Mouse (Mus musculus): ENCODE data around the gene Acly.
A peak's percentile ranks its signal among the peaks of the same experiment; 100 is the strongest.

Acly gene

DNA sequence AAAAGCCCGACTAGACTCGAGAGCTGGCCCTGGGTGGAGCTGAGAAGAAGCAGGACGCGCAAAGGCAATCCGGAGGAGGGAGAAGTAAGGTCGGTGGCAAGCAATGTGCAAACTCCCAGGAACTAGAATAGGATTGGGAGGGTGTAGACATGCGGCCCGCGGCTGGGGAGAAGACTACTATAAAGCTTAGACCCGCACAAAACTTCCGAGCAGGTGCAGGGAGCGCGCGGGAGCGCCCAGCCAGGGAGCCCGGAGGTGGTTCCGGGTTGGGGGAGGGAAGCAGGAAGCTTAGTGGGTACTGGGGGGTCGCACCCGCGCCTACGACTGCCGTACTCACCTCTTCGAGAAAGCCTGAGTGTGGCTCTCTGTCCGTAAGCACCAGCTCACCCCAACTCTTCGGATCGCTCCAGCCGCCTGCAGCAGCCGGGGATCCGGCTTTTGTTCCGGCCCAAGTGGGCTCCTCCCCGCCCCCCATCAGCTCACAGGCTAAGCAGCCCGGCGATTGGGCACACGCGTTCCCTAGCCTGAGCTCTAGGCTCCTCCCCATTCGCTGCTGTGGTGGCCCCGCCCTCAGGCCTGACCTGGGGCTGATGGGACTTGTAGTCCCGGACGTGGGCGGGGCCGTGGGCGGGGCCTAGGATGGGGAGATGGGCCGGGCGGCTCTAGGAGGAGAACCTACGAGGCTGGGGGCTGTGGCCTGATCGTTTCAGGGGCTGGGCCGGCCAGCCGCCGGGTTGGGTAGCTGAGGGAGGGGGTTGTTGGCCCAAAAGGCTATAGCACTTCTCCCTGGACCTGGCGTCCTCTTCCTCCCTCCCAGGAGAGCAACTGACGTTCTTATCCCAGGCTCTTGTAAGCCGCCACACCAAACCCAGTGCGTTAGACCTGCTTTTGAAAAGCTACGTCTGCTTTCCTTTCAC lies at the start of gene Acly:
Gene Acly, minus strand, starts transcription at position 543 of the 917 bp plus-strand sequence.
- peak; percentile 95 to 99 for DNase-seq

DNA sequence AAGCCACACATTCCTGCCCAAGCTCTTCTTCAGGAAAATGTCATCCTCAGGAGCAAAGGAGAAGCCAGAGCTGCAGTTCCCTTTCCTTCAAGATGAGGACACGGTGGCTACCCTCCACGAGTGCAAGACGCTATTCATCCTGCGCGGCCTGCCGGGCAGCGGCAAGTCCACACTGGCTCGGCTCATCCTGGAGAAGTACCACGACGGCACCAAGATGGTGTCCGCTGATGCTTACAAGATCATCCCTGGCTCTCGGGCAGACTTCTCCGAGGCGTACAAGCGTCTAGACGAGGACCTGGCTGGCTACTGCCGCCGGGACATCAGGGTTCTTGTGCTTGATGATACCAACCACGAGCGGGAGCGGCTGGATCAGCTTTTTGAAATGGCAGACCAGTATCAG lies 48.5 kb upstream of the Acly start:
- no peak for DNase-seq

DNA sequence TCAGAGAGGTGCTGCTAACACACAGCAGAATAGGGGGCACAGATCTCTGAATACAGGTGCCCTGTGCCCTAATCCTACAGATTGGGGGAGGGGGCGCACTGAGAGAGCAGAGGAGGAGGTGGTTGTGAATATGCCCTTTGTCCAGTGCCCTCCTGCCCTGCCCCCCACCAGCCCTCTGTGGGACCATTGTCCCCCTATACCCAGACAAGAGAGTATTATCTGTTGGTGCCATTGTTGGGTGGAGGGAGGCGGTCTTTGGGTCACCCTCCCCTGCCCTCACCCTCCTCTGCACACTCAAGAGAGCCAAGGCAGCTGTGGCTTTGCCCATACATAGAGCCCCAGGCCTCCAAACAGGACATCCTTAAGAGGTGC lies 47.7 kb upstream of the Acly start:
- DNase-seq, result no peak

DNA sequence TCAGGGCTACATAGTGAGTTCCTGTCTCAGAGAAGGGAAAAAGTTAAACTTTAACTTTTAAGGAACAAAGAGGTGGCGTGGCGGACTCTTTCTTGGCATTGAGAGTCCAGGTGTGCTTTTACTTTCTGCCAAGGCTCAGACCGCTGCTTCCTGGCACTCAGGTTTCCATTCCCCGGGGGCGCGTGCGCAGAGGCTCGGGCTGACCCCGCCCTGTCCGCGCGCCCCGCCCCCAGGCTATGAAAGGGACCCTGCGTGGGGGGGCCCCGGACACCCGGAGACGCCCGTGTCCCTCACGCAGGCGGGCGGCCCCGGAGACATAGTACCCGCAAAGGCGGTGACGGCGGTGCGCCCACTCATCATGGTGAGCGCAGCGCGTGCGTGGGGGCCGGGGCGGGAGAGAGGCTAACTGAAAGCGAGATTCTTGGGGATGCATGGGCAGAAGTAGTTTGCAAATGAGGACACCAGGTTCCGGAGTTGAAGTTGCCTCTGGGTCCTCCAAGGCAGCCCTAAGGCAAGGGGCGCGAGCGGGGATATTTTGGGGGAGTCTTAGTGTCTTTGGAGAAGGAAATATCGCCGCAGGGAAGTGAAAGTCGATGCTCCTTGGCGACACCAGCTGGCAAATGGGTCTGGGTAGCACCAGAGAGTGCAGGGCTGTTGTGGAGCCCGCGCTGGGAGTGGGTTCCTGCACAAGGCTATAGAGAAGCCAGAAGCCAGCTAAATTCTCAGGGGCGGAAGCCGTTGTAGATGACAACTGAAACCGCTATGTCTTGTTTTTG lies 47.1 kb upstream of the Acly start, which contains the start of gene Cnp:
Gene Cnp, plus strand, starts transcription at position 197 of the 776 bp plus-strand sequence.
- DNase-seq, result peak; percentile 46 to 65

DNA sequence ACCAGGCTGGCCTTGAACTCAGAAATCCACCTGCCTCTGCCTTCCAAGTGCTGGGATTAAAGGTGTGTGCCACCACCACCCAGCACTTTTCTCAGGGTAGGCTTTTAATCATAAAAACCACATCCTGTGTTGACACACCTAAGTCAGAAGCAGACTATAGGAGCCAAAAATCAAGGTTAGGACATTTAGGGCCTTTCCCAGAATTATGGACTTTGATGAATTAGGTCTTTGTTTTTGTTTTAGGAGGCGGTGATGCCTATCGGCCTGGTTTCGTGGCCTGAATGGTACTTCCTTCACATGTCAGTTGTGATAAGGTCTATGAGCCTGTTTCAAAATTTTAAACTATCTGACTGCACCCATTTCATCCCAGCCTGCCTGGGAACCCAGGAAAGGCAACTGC lies 46.4 kb upstream of the Acly start:
- no peak for DNase-seq

DNA sequence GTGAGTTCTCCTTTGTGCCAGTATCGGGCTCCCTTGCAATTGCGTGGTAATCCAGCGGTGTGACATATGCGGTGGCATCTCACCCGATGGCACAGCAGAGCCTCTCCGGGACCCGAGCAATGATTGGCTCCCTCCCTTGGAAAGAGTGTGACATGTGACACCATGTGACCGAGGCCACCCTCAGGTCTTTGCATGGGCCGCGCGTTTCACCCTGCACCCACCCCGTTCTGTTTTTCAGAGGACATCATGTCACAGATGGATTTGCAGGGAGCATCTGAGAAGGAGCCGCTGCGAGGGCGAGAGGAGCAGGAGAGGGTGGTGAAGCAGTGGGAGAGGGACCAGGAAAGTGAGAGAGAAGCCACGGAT lies 43.4 kb upstream of the Acly start:
- DNase-seq, result peak; percentile 31 to 34

DNA sequence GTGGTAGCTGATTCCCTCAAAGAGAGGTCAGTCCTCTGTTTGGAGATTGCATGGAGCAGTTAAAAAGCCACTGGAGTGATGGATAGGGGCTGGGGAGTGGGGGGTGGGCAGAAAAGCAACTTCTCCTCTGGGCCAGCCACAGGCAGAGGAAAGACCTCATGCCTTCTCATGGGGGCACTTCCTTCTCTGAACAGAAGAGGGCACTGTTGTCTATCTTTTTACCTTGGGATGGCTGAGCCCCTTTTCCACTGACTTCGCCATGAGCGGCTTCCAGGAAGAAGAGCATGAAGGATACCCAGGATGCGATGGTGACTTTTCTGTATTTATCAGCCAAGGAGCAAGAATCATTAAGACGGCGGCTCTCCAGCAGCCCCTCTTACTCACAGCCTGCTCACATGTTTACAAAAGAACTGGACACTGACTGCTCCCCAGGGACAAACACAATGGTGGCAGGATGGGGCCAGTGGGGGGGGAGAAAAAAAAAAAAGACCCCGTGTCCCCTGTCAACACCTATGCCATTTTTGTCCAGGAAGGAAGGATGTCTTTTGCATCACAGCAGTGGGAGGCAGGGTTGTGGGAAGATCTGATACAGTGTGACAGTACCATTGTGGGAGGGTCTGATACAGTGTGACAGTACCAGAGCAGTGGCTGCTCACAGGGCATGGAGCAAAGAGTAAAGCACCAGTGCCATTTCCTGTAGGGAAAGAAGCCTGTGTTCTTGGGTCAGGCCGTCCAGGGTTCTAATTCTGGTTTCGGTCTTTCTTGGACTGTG lies 42.8 kb upstream of the Acly start:
- peak; percentile 67 to 85 for DNase-seq

DNA sequence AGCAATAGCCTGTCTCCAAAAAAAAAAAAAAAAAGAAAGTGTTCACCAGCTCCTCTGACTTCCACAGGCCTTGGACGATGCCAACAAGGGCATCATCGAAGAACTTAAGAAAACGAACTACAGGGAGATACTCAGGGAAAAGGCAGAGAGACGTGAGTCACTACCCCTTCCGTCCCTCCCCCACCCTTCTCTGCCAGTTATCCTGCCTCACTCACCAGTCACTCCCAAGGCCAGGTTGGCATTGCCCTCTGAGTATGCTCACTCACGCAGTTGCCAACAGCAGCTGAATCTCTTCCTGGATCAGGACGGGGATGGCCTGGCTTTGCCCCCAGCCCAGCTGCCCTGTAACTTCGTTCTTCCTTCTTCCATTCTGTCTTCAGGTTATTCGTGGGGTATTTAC lies 42.0 kb upstream of the Acly start:
- DNase-seq, result no peak

DNA sequence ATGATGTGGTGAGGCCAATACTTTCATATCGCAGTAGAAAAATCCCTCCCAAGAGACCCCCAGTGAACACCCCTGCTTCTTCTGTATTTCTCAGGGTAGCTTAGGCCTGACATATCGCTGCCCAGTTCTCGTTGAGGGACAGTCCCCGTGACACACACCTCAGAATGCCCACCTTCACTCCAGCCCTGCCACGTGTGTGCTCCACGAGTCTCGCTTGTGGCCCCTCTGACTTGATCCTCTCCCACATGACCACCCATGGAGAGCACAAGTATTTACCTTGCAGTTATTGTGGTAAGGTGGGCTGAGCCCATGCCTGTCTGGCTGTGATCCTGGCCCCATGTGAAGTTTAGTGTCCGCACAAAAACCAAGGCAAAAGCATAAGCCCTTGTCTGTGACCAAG lies 40.9 kb upstream of the Acly start:
- no peak for DNase-seq

DNA sequence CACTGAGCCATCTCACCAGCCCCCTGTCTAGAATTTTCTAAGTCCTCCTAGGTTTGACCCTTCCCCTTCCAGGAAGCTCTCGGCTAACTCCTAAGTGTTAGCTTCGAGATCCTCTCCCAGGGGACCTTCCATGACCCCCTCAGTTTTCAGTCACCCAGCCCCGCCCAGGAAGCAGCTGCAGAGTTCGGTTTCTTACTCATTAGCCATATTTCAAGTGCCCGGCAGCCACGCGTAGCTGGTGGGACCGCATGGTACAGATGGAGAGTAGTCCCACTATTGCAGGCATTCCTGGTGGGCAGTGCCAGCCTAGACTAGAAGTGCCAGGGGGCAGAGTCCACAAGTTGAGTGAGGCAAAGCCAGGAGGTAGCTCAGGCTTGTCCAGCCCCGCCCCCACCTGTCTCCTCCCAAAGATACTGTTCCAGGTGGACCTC lies 40.0 kb upstream of the Acly start:
- DNase-seq, result no peak

DNA sequence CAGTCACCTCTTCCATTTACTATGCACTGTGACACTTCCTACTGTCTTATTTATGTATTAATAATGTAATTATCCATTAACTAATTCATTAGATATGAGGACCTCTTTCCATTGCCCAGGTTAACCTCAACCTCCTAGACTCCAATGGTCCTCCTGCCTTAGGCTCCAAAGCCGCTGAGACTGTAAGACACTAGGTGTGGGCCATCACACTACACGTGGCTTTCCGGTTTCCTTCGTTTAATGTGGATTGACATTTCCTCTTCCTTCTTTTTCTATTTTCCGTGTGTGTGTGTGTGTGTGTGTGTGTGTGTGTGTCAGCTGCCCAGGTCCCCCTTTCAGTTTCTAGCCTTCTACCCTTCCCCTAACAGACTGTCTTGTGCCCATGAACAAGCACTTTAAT lies 39.4 kb upstream of the Acly start:
- DNase-seq, result no peak

DNA sequence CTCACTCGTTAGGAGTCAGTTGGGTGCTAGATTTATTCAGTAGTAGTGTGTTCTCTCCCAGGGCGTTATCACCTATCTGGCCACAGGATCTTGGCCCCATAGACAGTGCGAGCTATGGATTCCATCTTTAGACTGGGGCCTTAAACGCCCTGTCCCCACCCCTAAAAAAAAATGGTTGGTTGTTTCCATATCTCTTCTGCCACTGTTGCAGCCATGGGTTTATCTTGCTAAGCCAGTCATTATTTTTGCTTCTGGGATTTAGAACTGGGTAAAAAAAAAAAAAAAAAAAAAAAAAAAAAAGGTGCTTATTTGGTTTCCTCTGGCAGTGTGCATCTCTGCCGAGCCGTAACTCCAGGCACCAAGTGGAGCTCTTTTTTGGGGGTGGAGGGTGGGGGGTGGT lies 36.9 kb upstream of the Acly start:
- DNase-seq, result no peak

DNA sequence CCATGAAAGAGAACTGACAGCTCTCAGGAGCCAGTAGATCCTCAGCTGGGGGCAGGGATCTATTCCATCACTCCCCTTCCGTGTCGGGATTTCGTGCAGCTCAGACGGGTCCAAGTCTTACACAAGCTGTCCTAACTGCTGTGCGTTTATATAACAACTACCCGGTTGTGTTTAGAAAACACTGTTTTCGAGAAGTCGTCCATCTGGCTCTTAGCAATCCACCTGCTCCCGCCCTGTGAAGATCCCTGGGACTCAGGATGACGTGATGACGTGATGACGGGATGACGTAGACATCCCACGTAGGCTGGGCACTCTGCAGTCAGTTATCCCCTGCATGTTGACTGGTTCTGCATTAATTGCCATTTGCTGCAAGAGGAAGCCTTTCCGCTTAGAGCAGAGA lies 36.5 kb upstream of the Acly start:
- DNase-seq, result no peak

DNA sequence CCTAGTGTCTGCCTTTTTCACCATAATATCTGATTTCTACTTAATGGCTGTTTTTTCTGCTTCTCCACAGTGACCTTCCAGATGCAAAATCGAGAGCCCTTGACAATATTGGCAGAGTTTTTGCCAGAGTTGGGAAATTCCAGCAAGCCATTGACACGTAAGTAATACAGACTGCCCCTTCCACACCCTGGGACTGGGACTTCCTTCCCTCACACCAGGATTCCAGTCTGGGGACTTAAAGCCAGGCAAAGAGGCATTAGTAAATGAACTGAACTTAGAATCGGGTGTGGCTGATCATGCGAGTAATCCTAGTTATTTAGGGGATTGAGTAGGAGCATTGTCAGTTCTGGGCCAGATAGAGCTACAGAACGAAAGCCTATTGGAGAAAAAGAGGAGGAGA lies 33.9 kb upstream of the Acly start:
- no peak for DNase-seq

DNA sequence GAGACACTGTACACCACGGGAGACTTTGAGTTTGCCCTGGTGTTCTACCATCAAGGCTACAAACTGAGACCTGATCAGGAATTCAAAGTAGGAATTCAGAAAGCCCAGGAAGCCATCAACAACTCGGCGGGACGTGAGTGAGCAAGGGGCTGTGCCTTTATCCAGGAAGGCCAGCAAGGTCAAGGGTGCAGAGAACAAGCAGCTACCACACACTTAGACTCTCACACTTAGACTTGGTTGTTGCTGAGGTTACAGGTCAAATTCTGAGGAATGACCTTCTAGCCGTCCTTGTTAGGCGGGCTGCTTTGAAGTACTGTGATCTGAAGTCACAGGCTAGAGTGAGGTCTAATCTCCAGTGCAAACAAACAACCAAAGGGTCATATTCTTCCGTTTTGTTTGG lies 31.7 kb upstream of the Acly start:
- DNase-seq, result no peak

DNA sequence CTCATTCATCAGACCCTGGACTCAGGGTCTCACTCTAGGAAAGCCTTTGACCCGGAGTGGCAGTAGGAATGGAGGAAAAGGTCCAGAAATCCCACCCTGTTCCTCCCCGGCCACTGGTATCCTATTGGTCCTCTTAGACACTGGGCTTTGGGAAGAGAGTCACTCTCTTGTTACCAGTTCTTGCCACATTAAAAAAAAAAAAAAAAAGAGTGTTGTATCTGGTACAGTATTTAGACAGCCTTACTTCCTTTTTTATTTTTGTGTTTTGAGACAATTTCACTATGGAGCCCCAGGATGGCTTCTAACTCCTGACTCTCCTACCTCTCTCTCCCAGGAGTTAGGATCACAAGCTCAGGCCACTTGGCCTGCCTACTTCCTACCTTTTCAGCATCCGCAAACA lies 29.8 kb upstream of the Acly start:
- DNase-seq, result no peak

DNA sequence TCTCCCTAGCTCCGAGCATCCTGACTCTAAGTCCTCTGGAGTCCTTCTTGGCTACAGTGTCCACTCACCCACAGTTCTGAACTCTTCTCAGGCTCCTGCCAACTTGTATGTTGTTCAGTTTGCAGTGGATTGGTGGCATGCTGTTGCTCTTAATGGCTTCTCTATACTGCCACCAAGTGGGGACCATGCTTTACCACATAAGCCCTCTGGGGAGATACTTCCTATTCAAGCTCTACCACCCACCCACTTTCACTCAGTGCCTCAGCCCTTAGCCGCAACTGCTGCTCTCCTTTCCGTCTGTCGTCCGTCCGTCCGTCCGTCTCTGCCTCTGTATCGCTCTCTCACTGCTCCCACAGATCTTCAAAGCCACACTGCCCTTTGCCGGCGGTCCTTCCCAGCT lies 27.8 kb upstream of the Acly start:
- DNase-seq, result peak; percentile 47 to 64

DNA sequence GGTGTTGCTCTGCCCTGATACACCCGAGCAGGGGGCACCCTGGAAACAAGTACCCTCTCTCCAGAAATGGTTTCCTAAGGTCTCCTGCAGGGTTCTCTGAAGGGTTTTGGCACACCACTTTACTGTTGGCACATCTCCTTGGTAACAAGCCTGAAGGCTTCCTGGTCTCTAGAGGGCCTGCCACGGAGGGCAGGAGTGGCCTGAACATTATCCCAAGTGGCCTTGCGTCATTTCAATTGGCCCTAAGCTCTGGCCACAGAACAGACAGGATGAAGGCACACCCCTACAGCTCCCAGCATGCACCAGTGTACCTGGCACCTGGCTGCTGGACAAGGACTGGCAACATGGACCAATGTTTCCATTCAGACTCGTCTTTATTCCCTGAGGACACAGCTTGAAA lies 25.0 kb upstream of the Acly start:
- no peak for DNase-seq

DNA sequence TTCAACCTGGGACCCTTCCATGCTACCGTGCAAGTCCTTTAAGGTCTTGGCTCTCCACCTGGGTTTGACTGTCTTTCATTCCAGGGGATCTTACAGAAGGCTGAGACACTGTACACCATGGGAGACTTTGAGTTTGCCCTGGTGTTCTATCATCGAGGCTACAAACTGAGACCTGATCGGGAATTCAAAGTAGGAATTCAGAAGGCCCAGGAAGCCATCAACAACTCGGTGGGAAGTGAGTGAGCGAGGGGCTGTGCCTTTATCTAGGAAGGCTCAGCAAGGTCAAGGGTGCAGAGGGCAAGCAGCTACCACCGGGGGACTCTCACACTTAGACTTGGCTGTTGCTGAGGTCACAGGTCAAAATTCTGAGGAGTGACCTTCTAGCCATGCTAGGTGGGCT lies 22.3 kb upstream of the Acly start:
- DNase-seq, result no peak

DNA sequence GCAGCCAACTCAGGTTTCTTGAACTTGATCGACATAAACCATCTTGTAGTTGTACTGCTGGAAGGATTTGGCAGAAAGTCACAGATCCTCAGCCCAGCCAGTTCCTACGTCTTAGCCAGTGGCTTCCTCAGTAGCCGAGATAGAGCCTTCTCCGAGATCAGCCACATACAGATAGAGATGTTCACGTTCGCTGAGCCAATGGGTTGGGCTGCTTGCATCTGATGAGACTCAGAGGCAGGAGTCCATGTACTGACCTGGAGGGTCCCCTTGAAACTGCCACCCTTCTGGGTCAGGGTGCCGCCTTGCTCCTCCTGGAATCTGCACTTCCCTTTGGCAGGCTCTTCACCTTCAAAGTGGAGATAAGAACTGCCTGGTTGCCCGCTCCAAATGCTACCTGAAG lies 21.7 kb upstream of the Acly start:
- DNase-seq, result no peak

DNA sequence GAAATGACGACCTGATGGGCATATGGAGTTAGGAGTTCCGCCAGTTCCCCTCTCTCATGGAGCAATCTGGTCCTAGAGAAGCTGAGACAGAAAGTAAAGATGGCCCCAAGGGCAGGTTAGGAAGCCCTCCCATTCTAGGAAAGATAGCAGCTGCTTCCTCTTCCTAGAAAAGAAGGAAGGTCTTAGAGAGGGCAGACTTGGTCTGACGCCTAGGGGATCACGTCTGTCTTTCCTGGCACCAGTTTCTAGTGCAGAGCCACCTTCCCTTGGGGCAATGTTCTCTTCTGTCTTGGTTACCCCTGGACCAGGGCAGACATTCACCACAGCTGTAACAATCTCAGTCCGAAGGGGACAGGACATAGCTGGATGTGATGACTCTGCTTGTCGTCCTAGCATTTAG lies 20.3 kb upstream of the Acly start:
- DNase-seq, result no peak

DNA sequence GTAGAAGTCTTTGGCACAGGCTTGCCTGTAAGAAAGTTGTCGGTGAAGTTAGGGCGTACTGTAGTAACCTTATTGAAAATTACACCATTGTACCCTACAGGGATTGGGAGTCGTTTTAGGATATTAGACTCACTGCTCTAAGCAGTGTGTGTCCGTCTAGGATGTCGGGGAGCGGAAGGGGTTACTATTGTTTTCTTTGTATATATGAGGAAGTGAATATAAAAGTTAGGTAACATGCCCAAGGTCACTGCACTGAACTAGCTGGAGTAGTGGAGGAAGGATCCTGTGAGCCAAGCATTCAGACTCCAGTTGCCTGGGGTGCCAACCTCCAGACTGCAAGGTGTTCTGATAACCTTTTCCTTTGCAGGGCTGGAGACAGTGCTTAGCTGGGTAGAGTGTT lies 19.2 kb upstream of the Acly start:
- DNase-seq, result no peak

DNA sequence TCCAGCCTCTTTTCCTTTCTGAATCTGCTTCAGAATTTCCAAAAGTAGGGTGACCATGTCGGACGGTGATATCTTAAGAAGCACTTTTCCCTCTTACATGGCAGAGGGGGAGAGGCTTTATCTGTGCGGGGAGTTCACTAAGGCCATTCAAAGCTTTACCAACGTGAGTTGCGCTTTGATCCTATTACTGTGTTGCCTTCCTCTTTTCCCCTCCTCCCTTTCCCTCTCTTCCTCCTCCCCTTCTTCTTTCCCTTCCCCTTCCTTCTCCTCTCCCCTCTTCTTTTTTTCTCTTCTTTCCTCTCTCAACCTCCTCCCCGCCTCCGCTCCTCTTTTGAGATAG lies 17.9 kb upstream of the Acly start:
- no peak for DNase-seq
